Mouse (Mus musculus) right cerebral cortex, adult 2 months (tissue): ENCODE data around the gene Ndrg3.
A peak's percentile ranks its signal among the peaks of the same experiment; 100 is the strongest.
"Not testable (repeated sequence)": the region's sequence is repeated elsewhere in the genome, so short reads cannot be mapped to it uniquely, and the experiment has no call there.

ENCODE experiments used
- DNase-seq, 2 experiments: peaks; one replicate each; pipeline ENCODE4 v3.0.0; 2021 to 2022; ENCODE audit warnings: low spot score in 2 of 2

Ndrg3 gene

GRCm38 (mm10) chr2:156901344-156901743, 90.5 kb downstream of the Ndrg3 start:
- no peak for DNase-seq

- DNase-seq = peak in 1 of 2 experiments; percentile 26
Observed at GRCm38 (mm10) chr2:156899184-156899583, 92.7 kb downstream of the Ndrg3 start.

- DNase-seq = no peak
Observed at GRCm38 (mm10) chr2:156898374-156898773, 93.5 kb downstream of the Ndrg3 start.

- DNase-seq = peak; percentile 49 to 55
Observed at GRCm38 (mm10) chr2:156897034-156897433, 94.8 kb downstream of the Ndrg3 start.

- DNase-seq = no peak
Observed at GRCm38 (mm10) chr2:156896384-156896914, 95.4 kb downstream of the Ndrg3 start.

- no peak for DNase-seq
Observed at GRCm38 (mm10) chr2:156894496-156895265, 97.2 kb downstream of the Ndrg3 start.

- DNase-seq = no peak
Observed at GRCm38 (mm10) chr2:156892821-156893220, 99.0 kb downstream of the Ndrg3 start.

GRCm38 (mm10) chr2:156892240-156892639, 99.6 kb downstream of the Ndrg3 start:
- no peak for DNase-seq

- DNase-seq = no peak
Observed at GRCm38 (mm10) chr2:156888490-156888889, 103.4 kb downstream of the Ndrg3 start.

- DNase-seq = no peak
Observed at GRCm38 (mm10) chr2:156887017-156887416, 104.8 kb downstream of the Ndrg3 start, which contains the start of gene Sla2. Gene Sla2, minus strand, starts transcription at chr2:156887192.

GRCm38 (mm10) chr2:156886084-156886631, 105.7 kb downstream of the Ndrg3 start:
- DNase-seq = no peak

GRCm38 (mm10) chr2:156885666-156886065, 106.2 kb downstream of the Ndrg3 start:
- DNase-seq = not testable (repeated sequence)

- DNase-seq = no peak
Observed at GRCm38 (mm10) chr2:156884396-156885211, 107.3 kb downstream of the Ndrg3 start.

GRCm38 (mm10) chr2:156882431-156883001, 109.3 kb downstream of the Ndrg3 start:
- no peak for DNase-seq

- no peak for DNase-seq
Observed at GRCm38 (mm10) chr2:156879541-156879940, 112.3 kb downstream of the Ndrg3 start.

- DNase-seq = no peak
Observed at GRCm38 (mm10) chr2:156877726-156878125, 114.1 kb downstream of the Ndrg3 start.
